Mouse (Mus musculus) neural tube, embryonic 13.5 days (tissue): ENCODE results near the gene Cabp1. TPM values are rescaled to one million over a fixed set of nuclear protein-coding genes. Genes with fewer than 3 reads are reported as not detected.

Experiments
- ATAC-seq: fragments of 200-750 bp; cut with Nextera tagmentation; 2 replicates; pipeline ENCODE4 v1.8.0; 2017; ENCODE audit warnings: low read depth, mild to moderate bottlenecking, moderate TSS enrichment, moderate library complexity
- H3K27ac ChIP-seq: fragments of 300-500 bp; sonication (generic); replicated peaks from 2 replicates; pipeline ENCODE4 v1.5.1; 2015; ENCODE audit warnings: moderate library complexity, mild to moderate bottlenecking, inconsistent platforms
- H3K27me3 ChIP-seq: fragments of 300-500 bp; sonication (generic); 2 replicates; pipeline ENCODE4 v1.6.1; 2015; ENCODE audit warnings: mild to moderate bottlenecking, inconsistent platforms
- H3K36me3 ChIP-seq: fragments of 300-500 bp; sonication (generic); 2 replicates; pipeline ENCODE4 v1.6.1; 2015; ENCODE audit warnings: mild to moderate bottlenecking, inconsistent platforms
- H3K4me1 ChIP-seq: fragments of 300-500 bp; sonication (generic); replicated peaks from 2 replicates; pipeline ENCODE4 v1.6.1; 2015; ENCODE audit warnings: inconsistent platforms
- H3K4me2 ChIP-seq: fragments of 300-500 bp; sonication (generic); 2 replicates; pipeline ENCODE4 v1.6.1; 2015; ENCODE audit warnings: inconsistent platforms, mild to moderate bottlenecking, moderate library complexity
- H3K4me3 ChIP-seq: fragments of 300-500 bp; sonication (generic); 2 replicates; pipeline ENCODE4 v1.5.1; 2015; ENCODE audit warnings: mild to moderate bottlenecking, inconsistent platforms
- H3K9ac ChIP-seq: fragments of 300-500 bp; sonication (generic); 2 replicates; pipeline ENCODE4 v1.6.1; 2015; ENCODE audit warnings: moderate library complexity, mild to moderate bottlenecking, inconsistent platforms
- H3K9me3 ChIP-seq: fragments of 300-500 bp; sonication (generic); 2 replicates; pipeline ENCODE4 v1.6.1; 2016; ENCODE audit warnings: inconsistent platforms
- WGBS: fragments of 180-500 bp; shearing (Covaris S2); methylation state at CpG from one replicate; pipeline ENCODE4 v1.1.7; 2015; 5-methylcytosine and 5-hydroxymethylcytosine counted together
- polyA plus RNA-seq: library from polyadenylated mRNA; unstranded; fragments of >200 nt; fragmentation: Nextera tagmentation; extraction: Ambion mirVana; gene quantifications from 2 replicates; pipeline ENCODE4 v1.2.1, GENCODE M21; 2015

Cabp1 gene
- polyA plus RNA-seq, 1 experiment from 2014 or later: 27.7 TPM

DNA sequence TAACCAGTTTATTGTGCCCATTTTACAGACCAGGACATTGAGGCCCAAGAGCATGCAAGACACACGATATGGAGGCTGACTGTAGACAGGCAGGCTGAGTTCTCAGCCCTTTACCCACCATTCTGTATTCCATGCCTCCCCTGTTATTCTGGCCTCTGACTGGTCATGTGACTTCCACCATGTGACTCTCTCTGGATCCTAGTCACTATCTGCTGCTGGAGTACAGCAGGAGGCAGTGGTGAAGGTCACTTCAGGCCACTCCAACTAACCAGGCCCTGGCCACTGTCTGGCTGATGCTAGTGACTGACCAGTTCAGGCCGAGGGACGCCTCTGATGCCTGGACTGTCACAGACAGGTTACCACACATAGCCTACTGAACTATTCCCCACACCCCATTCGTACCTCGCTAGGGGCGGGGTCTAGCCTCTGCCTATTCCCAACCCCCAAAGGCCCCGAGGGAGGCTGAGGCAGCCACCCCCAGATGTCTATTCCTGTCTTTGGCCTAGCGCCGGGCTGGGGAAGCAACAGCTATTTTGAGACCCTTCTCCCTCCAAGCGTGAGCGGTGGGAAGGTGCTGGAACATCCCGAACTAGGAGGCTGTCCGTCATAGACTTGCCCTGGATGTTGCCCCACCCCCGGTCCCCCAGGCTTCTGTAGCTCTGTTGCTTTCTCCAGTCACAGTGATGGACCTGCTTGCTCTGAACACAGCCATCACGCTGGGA, 36.8 kb upstream of the Cabp1 start:
- H3K4me1 ChIP-seq: peaks cover 14% of the 10 kb centered on the region
- H3K9me3 ChIP-seq: no peaks in the 10 kb centered on the region
- WGBS: 55% methylated on average over 15 of the region's 15 CpGs
- peaks cover 18% of the 10 kb centered on the region; the same call in 1 of the 2 replicates for H3K27me3 ChIP-seq
- H3K9ac ChIP-seq: no peak overlapping the region; the same call in 1 of the 2 replicates
- no peak overlapping the region for H3K4me3 ChIP-seq
- no peak for ATAC-seq
- H3K36me3 ChIP-seq: no peaks in the 10 kb centered on the region
- no peak overlapping the region for H3K4me2 ChIP-seq
- no peak overlapping the region for H3K27ac ChIP-seq

DNA sequence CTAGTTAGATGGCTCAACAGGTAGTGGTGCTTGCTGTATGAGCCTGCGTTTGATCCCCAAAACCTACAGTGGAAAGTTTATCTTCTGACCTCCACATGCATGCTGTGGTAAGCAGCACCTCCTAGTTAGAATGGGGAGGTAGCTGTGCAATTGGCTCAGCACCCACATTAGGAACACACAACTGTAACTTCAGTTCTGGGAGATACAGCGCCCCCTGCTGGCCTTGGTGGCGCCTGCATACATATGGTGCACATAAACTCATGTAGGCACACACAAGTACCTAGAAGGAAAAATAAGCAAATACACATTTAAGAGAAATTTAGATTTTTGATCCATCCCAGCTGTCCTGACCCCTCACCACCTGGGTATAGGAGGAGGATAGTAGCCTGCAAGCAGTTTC, 28.3 kb upstream of the Cabp1 start:
- Histone ChIP-seq H3K27ac (no peak overlapping the region), H3K9me3 (no peaks in the 10 kb centered on the region), H3K27me3 (no peaks in the 10 kb centered on the region), H3K9ac (no peak overlapping the region), H3K4me1 (peaks cover 19% of the 10 kb centered on the region), H3K4me3 (no peak overlapping the region), H3K4me2 (no peak overlapping the region), H3K36me3 (no peaks in the 10 kb centered on the region)
- no peak for ATAC-seq
- 81% methylated on average over 3 of the region's 3 CpGs for WGBS

DNA sequence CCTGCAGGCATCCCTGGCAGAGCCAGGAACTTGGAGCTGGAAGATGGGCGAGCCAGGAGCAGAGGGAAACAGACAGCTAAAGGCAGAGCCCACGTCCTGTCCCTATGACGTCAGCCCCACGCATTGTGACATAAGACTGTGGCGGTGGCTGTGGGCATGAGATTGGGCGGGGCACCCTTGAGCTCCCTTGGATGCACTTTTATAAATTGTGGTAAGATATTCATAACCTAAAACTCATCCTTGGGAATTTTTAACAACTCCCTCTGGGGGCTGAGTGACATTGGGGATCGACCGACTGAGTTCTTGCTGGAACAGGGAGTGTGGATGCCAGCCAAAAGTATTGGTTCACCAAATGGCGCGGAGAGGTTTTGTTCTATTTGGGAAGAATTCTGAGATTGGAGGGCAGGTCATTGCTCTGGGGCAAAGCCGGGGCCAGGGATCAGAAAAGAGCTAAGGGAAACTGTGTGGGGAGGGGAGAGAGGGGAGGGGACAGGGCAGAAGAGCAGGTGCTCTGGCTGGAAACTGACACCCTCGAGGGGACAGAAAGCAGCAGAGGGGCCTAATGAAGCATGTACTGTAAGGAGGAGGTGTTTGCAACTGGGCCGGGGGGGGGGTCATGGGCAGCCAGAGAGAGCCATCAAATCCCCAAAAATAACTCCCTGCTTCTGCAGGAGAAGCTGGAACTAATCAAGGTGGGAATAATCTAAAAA, 26.9 kb upstream of the Cabp1 start:
- H3K27ac ChIP-seq: peak overlapping the region; percentile 42; the same call in 1 of the 2 replicates
- no peak overlapping the region for H3K4me2 ChIP-seq
- peaks cover 19% of the 10 kb centered on the region for H3K4me1 ChIP-seq
- H3K27me3 ChIP-seq: 0 out of 2 replicates have a peak, but pooled peaks cover 4% of the 10 kb centered on the region
- H3K36me3 ChIP-seq: no peaks in the 10 kb centered on the region
- 28% methylated on average over 13 of the region's 13 CpGs for WGBS
- no peaks in the 10 kb centered on the region for H3K9me3 ChIP-seq
- peak; percentile 50; the same call in 1 of the 2 replicates for ATAC-seq
- H3K4me3 ChIP-seq: no peak overlapping the region
- H3K9ac ChIP-seq: 0 out of 2 replicates have a peak overlapping the region, but pooled peaks have one; percentile 45

DNA sequence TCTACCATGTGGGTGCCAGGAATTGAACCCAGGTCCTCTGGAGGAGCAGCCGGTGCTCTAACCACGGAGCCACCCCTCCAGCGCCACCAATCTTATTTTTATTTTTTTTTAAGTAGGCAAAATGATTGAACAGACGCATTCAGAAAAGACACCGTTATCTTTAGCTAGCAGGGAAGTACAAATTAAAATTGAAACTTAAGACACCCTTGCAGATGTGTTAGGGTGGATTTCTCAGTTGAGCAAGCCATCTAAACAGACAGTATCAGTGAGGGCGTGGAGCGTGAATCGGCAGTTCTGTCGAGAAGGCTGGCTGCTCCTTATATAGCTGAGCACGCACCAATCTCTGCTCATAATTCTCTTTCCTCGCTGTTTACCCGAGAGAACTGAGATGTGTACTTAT, 23.8 kb upstream of the Cabp1 start:
- no peaks in the 10 kb centered on the region for H3K36me3 ChIP-seq
- WGBS: 90% methylated on average over 12 of the region's 12 CpGs
- H3K9ac ChIP-seq: no peak overlapping the region
- no peak for ATAC-seq
- no peak overlapping the region for H3K4me2 ChIP-seq
- H3K4me1 ChIP-seq: peaks cover 21% of the 10 kb centered on the region
- H3K27me3 ChIP-seq: 0 out of 2 replicates have a peak, but pooled peaks cover 6% of the 10 kb centered on the region
- H3K27ac ChIP-seq: no peak overlapping the region
- H3K4me3 ChIP-seq: no peak overlapping the region
- H3K9me3 ChIP-seq: no peaks in the 10 kb centered on the region

DNA sequence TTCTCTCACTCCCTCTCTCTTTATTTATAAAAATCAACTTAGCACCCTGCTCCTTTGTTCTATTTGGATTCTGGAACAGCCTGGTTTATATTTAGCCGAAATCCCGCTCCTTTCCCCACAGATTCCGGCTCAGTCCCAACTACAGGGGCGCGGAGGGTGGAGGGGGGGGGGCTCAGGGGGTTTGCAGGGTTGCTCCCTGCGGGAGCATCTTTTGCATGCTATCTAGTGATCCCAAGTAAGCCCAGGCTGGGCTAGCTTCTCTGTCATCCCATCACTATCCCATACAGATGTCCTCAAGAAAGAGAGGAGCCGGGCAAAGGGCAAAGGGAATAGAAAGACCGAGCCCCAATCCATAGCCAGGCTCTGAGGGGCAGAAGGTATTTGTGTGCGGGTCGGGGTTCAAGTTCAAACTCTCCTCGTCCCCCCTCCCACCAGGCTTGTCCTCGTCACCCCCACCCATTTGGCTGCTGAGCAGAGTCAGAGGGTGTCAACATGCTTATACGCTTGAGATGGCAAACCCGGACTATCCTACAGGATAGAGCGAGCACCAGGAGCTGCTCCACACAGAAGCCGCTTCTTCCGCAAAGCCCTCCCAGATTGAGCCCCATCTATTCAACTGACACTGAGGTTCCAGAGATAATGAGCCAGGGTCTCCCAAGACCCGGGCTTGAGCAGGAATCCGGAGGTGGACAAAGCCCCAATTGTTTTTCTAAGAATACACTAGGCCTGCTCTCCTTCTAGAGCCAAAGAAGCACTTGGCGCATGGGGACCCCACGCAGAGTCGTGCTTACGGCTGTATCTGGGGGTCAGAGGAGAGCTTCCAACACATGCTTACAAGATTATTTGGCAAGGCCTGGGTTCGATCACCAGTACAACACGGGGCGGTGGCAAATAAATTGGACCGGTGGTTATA, 21.3 kb upstream of the Cabp1 start:
- H3K9ac ChIP-seq: peak overlapping the region; percentile 75
- peak; percentile 70 for ATAC-seq
- peak overlapping the region; percentile 43 for H3K4me3 ChIP-seq
- no peaks in the 10 kb centered on the region for H3K9me3 ChIP-seq
- 0 out of 2 replicates have a peak, but pooled peaks cover 6% of the 10 kb centered on the region for H3K27me3 ChIP-seq
- H3K27ac ChIP-seq: peak overlapping the region; percentile 86
- no peaks in the 10 kb centered on the region for H3K36me3 ChIP-seq
- WGBS: 16% methylated on average over 27 of the region's 27 CpGs
- peaks cover 8% of the 10 kb centered on the region for H3K4me1 ChIP-seq
- peak overlapping the region; percentile 67 for H3K4me2 ChIP-seq

DNA sequence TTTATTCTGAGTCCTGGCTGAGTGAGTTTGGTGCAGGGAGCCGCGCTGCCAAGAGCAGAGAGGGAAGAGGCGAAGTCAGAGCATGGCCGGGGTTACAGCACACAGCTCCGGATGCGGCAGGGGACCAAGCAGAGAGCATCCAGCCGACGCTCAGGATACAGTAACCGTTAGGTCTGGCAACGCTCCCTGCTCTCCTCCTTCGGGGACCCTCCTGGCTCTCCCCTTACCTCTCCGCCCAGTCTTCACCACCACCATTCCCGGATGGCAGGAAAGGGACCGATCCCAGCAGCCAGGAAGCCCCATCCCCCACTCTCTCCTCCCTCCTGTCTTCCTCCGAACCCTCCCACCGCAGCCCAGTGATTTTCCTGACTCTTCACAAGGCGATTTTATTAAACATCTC, 20.7 kb upstream of the Cabp1 start:
- H3K9ac ChIP-seq: peak overlapping the region; percentile 75
- H3K27ac ChIP-seq: peak overlapping the region; percentile 86
- H3K27me3 ChIP-seq: 0 out of 2 replicates have a peak, but pooled peaks cover 6% of the 10 kb centered on the region
- peak; percentile 60 for ATAC-seq
- H3K9me3 ChIP-seq: no peaks in the 10 kb centered on the region
- peak overlapping the region; percentile 67 for H3K4me2 ChIP-seq
- 0% methylated on average over 17 of the region's 17 CpGs for WGBS
- H3K4me1 ChIP-seq: peaks cover 8% of the 10 kb centered on the region
- H3K36me3 ChIP-seq: no peaks in the 10 kb centered on the region
- H3K4me3 ChIP-seq: peak overlapping the region; percentile 43

DNA sequence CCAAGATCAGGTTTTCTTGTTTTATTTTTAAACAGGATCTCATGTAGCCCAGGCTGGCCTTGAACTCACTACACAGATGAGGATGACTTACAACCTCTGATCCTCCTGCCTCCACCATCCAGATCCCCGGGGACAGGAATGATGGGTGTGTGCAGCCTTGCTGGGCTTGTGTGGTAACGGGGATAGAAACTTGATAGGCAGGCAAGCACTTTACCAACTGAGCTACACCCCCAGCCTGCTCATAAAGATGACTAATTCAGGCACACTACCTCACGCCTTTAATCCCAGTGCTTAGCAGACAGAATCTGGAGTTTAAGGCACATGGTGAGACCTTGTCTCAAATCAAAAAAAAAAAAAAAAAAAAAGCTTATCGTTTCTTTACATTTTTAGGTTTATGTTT, 18.7 kb upstream of the Cabp1 start:
- Histone ChIP-seq H3K9ac (no peak overlapping the region), H3K4me3 (no peak overlapping the region), H3K4me2 (no peak overlapping the region), H3K27ac (no peak overlapping the region), H3K36me3 (no peaks in the 10 kb centered on the region), H3K27me3 (0 out of 2 replicates have a peak, but pooled peaks cover 6% of the 10 kb centered on the region), H3K9me3 (no peaks in the 10 kb centered on the region), H3K4me1 (peaks cover 13% of the 10 kb centered on the region)
- ATAC-seq: no peak
- 60% methylated on average over 4 of the region's 4 CpGs for WGBS

DNA sequence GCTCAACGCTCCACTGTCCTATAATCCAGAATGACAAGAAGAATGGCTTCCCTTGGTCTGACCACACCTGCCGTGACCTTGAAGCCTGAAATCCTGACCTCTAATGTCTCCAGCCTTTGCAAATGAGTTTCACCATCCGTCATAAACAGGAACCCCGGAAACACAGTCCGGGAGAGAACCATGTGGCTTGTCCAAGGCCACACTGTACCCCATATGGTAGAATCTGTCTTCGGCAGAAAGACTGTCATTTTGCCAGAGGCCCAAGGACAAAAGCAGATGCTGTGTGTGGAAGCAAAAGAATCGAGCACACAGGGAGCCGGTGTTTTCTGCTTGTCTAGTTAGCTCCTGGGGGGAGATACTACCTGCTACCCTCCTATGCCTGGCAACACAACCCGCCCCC, 18.3 kb upstream of the Cabp1 start:
- Histone ChIP-seq H3K4me1 (peaks cover 14% of the 10 kb centered on the region), H3K9me3 (no peaks in the 10 kb centered on the region), H3K9ac (no peak overlapping the region), H3K27me3 (0 out of 2 replicates have a peak, but pooled peaks cover 6% of the 10 kb centered on the region), H3K4me3 (no peak overlapping the region), H3K4me2 (no peak overlapping the region), H3K36me3 (no peaks in the 10 kb centered on the region), H3K27ac (no peak overlapping the region)
- ATAC-seq: no peak
- WGBS: 70% methylated on average over 9 of the region's 9 CpGs

DNA sequence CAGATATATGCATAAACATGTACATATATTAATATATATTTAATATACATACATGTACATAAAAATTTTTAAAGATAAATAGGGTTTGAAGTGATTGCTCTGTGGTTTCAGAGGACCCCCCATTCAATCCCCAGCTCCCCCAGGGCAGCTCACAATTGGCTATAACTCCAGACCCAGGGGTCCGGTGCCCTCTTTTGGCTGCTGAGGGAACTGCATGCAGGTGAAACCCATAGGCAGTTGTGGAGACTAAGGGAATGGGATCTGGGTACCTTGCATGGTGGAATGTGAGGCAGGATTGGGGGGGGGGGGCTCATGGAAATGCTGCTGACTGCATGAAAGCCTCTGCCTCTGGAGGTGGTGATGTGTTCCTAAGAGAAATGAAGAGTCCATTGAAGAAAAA, 16.2 kb upstream of the Cabp1 start:
- Histone ChIP-seq H3K27ac (no peak overlapping the region), H3K9me3 (no peaks in the 10 kb centered on the region), H3K27me3 (no peaks in the 10 kb centered on the region), H3K36me3 (no peaks in the 10 kb centered on the region), H3K4me2 (no peak overlapping the region), H3K4me1 (peaks cover 11% of the 10 kb centered on the region), H3K4me3 (no peak overlapping the region), H3K9ac (no peak overlapping the region)
- ATAC-seq: no peak
- 9% methylated on average over 1 of the region's 1 CpGs for WGBS

DNA sequence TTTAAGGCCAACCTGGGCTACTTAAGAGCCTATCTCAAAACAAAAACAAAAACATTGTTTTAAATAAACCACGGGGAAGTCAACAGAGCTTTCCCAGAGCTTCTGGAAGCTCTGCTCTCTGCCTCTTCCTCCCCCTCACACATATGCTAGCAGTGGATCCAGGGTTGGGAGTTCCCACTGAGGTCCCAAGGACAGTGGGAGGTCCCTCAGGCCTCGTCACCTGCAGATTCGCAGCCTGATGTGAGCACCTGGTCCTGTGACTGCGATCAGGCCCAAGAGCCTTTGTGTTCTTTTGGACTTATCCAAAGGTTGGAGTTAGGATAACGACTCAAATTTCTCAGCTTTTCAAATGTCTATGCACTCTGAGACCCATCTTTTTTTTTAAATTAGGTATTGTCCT, 14.4 kb upstream of the Cabp1 start:
- Histone ChIP-seq H3K4me3 (no peak overlapping the region), H3K36me3 (no peaks in the 10 kb centered on the region), H3K4me2 (no peak overlapping the region), H3K9me3 (no peaks in the 10 kb centered on the region), H3K4me1 (peaks cover 26% of the 10 kb centered on the region), H3K9ac (no peak overlapping the region), H3K27ac (0 out of 2 replicates have a peak overlapping the region, but pooled peaks have one; percentile 18), H3K27me3 (no peaks in the 10 kb centered on the region)
- WGBS: 62% methylated on average over 5 of the region's 5 CpGs
- ATAC-seq: no peak

DNA sequence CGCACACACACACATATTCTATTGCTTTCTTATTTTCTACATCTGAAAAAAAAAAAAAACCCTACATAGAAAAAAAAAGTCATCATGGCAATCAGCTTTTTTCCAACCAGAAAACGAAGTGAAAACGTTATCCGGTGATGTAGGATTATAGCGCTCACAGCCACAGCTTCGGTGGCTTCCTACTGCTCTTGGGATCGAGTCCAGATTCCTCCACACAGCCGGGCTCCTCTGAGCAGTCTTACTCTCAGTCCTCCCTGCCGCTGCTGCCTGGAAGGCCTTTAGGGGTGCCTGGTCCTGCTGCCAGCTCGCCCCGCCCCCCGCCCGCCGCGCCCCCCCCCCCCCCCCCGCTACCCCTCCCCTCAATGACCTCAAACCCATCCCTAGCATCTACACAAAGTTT, 13.7 kb upstream of the Cabp1 start:
- no peaks in the 10 kb centered on the region for H3K36me3 ChIP-seq
- no peak overlapping the region for H3K4me3 ChIP-seq
- H3K27ac ChIP-seq: no peak overlapping the region
- no peak overlapping the region for H3K4me2 ChIP-seq
- ATAC-seq: no peak
- no peaks in the 10 kb centered on the region for H3K27me3 ChIP-seq
- WGBS: 14% methylated on average over 10 of the region's 16 CpGs
- H3K9ac ChIP-seq: no peak overlapping the region
- H3K4me1 ChIP-seq: peaks cover 29% of the 10 kb centered on the region
- H3K9me3 ChIP-seq: no peaks in the 10 kb centered on the region
